Mouse (Mus musculus): ENCODE measurements around the gene 2810408A11Rik. TPM values are rescaled to one million over a fixed set of nuclear protein-coding genes. Genes with fewer than 3 reads are reported as not detected.
"Not testable (repeated sequence)": the region's sequence is repeated elsewhere in the genome, so short reads cannot be mapped to it uniquely, and the experiment has no call there.

2810408A11Rik gene
- polyA plus RNA-seq, 1 experiment from 2014 or later = 6.3 TPM

GRCm38 (mm10) chr11:69930176-69930575, 29.4 kb upstream of the 2810408A11Rik start:
- not testable (repeated sequence) for ATAC-seq (ENCODE audit: low FRiP score)

GRCm38 (mm10) chr11:69929712-69930111, 28.9 kb upstream of the 2810408A11Rik start:
- Histone ChIP-seq H3K27me3 (replicated peaks) (peaks cover 3% of the 10 kb centered on the region; the same call in 1 of the 2 replicates), H3K9ac (replicated peaks) (no peak overlapping the region), H3K9me3 (replicated peaks) (no peaks in the 10 kb centered on the region), H3K4me3 (replicated peaks) (no peak overlapping the region), H3K27ac (replicated peaks) (no peak overlapping the region), H3K4me1 (peaks cover 10% of the 10 kb centered on the region), H3K4me2 (no peak overlapping the region), H3K36me3 (no peaks in the 10 kb centered on the region)
- no peak for ATAC-seq (ENCODE audit: low FRiP score)
- WGBS = 77% methylated on average over 4 of the region's 4 CpGs

More at GRCm38 (mm10) chr11:69930176-69930575, 29.4 kb upstream of the 2810408A11Rik start:
- H3K4me3 ChIP-seq (replicated peaks); H3K27me3 ChIP-seq (replicated peaks); H3K9ac ChIP-seq (replicated peaks); H3K9me3 ChIP-seq (replicated peaks); H3K27ac ChIP-seq (replicated peaks); H3K36me3 ChIP-seq; H3K4me2 ChIP-seq: not testable (repeated sequence)
- peaks cover 12% of the 10 kb centered on the region for H3K4me1 ChIP-seq
- 92% methylated on average over 8 of the region's 8 CpGs for whole genome bisulfite sequencing

GRCm38 (mm10) chr11:69927501-69927900, 26.7 kb upstream of the 2810408A11Rik start:
- Histone ChIP-seq H3K27ac (replicated peaks) (no peak overlapping the region), H3K36me3 (no peaks in the 10 kb centered on the region), H3K27me3 (replicated peaks) (no peaks in the 10 kb centered on the region), H3K4me3 (replicated peaks) (no peak overlapping the region), H3K4me1 (peaks cover 5% of the 10 kb centered on the region), H3K9me3 (replicated peaks) (no peaks in the 10 kb centered on the region), H3K4me2 (no peak overlapping the region), H3K9ac (replicated peaks) (no peak overlapping the region)
- ATAC-seq (ENCODE audit: low FRiP score) = no peak
- WGBS = 96% methylated on average over 2 of the region's 2 CpGs

GRCm38 (mm10) chr11:69922796-69923195, 22.0 kb upstream of the 2810408A11Rik start:
- peaks cover 33% of the 10 kb centered on the region for H3K4me1 ChIP-seq
- peak overlapping the region; percentile 51 for H3K27ac ChIP-seq (replicated peaks)
- peak overlapping the region; percentile 63; the same call in 1 of the 2 replicates for H3K4me2 ChIP-seq
- H3K9me3 ChIP-seq (replicated peaks) = no peaks in the 10 kb centered on the region
- WGBS = 64% methylated on average over 3 of the region's 3 CpGs
- ATAC-seq (ENCODE audit: low FRiP score) = no peak
- H3K4me3 ChIP-seq (replicated peaks) = peak overlapping the region; percentile 87; the same call in 1 of the 2 replicates
- peaks cover 14% of the 10 kb centered on the region for H3K36me3 ChIP-seq
- H3K9ac ChIP-seq (replicated peaks) = no peak overlapping the region
- H3K27me3 ChIP-seq (replicated peaks) = no peaks in the 10 kb centered on the region

GRCm38 (mm10) chr11:69922012-69922756, 21.4 kb upstream of the 2810408A11Rik start:
- Histone ChIP-seq H3K36me3 (peaks cover 20% of the 10 kb centered on the region), H3K9me3 (replicated peaks) (no peaks in the 10 kb centered on the region), H3K4me1 (peaks cover 35% of the 10 kb centered on the region), H3K4me3 (replicated peaks) (peak overlapping the region; percentile 87), H3K4me2 (peak overlapping the region; percentile 63), H3K27me3 (replicated peaks) (no peaks in the 10 kb centered on the region), H3K27ac (replicated peaks) (peak overlapping the region; percentile 92), H3K9ac (replicated peaks) (peak overlapping the region; percentile 54)
- no peak for ATAC-seq (ENCODE audit: low FRiP score)
- WGBS = 3% methylated on average over 12 of the region's 12 CpGs

- Histone ChIP-seq H3K4me3 (replicated peaks) (peak within 1 kb of the TSS; percentile 87), H3K36me3 (peaks cover 28% of the 10 kb centered on the region), H3K4me2 (peak within 1 kb of the TSS; percentile 95), H3K9ac (replicated peaks) (peak within 1 kb of the TSS; percentile 92), H3K27me3 (replicated peaks) (no peaks in the 10 kb centered on the region), H3K9me3 (replicated peaks) (no peaks in the 10 kb centered on the region), H3K27ac (replicated peaks) (peak within 1 kb of the TSS; percentile 95), H3K4me1 (peaks cover 36% of the 10 kb centered on the region)
- WGBS = under 1% methylated on average over 78 of the region's 78 CpGs
- ATAC-seq (ENCODE audit: low FRiP score) = peak; percentile 97
These were observed 20.6 kb upstream of the 2810408A11Rik start, which contains the start of gene Eif5a for GRCm38 (mm10) chr11:69921114-69922011. TSS of gene Eif5a (minus strand) at chr11:69921958.

GRCm38 (mm10) chr11:69920266-69921031, 19.7 kb upstream of the 2810408A11Rik start:
- Histone ChIP-seq H3K4me2 (peak overlapping the region; percentile 95), H3K36me3 (peaks cover 37% of the 10 kb centered on the region), H3K27me3 (replicated peaks) (no peaks in the 10 kb centered on the region), H3K9ac (replicated peaks) (peak overlapping the region; percentile 92), H3K9me3 (replicated peaks) (no peaks in the 10 kb centered on the region), H3K27ac (replicated peaks) (peak overlapping the region; percentile 95), H3K4me3 (replicated peaks) (peak overlapping the region; percentile 87), H3K4me1 (peaks cover 46% of the 10 kb centered on the region)
- under 1% methylated on average over 62 of the region's 65 CpGs for WGBS
- peak; percentile 13 for ATAC-seq (ENCODE audit: low FRiP score)

- Histone ChIP-seq H3K36me3 (peaks cover 44% of the 10 kb centered on the region), H3K4me2 (peak overlapping the region; percentile 95), H3K4me3 (replicated peaks) (peak overlapping the region; percentile 87), H3K9me3 (replicated peaks) (no peaks in the 10 kb centered on the region), H3K4me1 (peaks cover 52% of the 10 kb centered on the region), H3K9ac (replicated peaks) (peak overlapping the region; percentile 92), H3K27ac (replicated peaks) (peak overlapping the region; percentile 95), H3K27me3 (replicated peaks) (no peaks in the 10 kb centered on the region)
- no peak for ATAC-seq (ENCODE audit: low FRiP score)
- WGBS = 1% methylated on average over 17 of the region's 17 CpGs
These were observed 19.0 kb upstream of the 2810408A11Rik start for GRCm38 (mm10) chr11:69919661-69920265.

- H3K4me3 ChIP-seq (replicated peaks) = peak overlapping the region; percentile 87
- WGBS = 84% methylated on average over 9 of the region's 9 CpGs
- H3K9ac ChIP-seq (replicated peaks) = peak overlapping the region; percentile 92; the same call in 1 of the 2 replicates
- no peaks in the 10 kb centered on the region for H3K9me3 ChIP-seq (replicated peaks)
- ATAC-seq (ENCODE audit: low FRiP score) = no peak
- peaks cover 45% of the 10 kb centered on the region for H3K36me3 ChIP-seq
- H3K27me3 ChIP-seq (replicated peaks) = no peaks in the 10 kb centered on the region
- H3K27ac ChIP-seq (replicated peaks) = peak overlapping the region; percentile 95; the same call in 1 of the 2 replicates
- peak overlapping the region; percentile 95 for H3K4me2 ChIP-seq
- peaks cover 59% of the 10 kb centered on the region for H3K4me1 ChIP-seq
These were observed 18.3 kb upstream of the 2810408A11Rik start for GRCm38 (mm10) chr11:69919053-69919452.

- no peaks in the 10 kb centered on the region for H3K27me3 ChIP-seq (replicated peaks)
- H3K36me3 ChIP-seq = peaks cover 48% of the 10 kb centered on the region
- H3K4me1 ChIP-seq = peaks cover 64% of the 10 kb centered on the region
- H3K4me2 ChIP-seq = no peak overlapping the region
- WGBS = 83% methylated on average over 5 of the region's 5 CpGs
- no peaks in the 10 kb centered on the region for H3K9me3 ChIP-seq (replicated peaks)
- H3K4me3 ChIP-seq (replicated peaks) = no peak overlapping the region
- ATAC-seq (ENCODE audit: low FRiP score) = no peak
- H3K27ac ChIP-seq (replicated peaks) = no peak overlapping the region
- H3K9ac ChIP-seq (replicated peaks) = no peak overlapping the region
These were observed 17.3 kb upstream of the 2810408A11Rik start for GRCm38 (mm10) chr11:69918118-69918517.

Measured in neural tube, embryonic 15.5 days (tissue).